Mouse (Mus musculus): ENCODE results near the gene A3galt2. TPM values are rescaled to one million over a fixed set of nuclear protein-coding genes. Genes with fewer than 3 reads are reported as not detected.

Gene A3galt2
- polyA plus RNA-seq, 1 experiment from 2014 or later = 0.38 TPM

DNA sequence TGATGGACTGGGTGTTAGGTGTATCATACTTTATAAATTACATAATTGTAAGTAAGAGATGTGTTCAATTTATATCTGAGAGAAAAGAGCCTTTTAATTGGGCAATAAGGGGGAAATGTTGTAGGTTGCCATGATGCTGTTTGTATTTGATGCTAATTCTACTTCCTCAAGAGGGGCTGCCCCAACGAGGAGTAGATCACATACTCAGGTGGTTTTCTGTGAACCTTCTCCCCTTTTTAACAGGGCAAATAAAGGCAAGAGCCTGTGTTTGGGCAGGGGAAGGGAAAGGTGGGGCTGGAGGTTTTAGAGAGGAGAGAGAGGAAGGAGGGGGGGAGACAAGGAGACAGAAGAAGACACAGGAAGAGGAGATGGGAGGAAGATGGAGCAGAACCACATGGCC is 14.3 kb upstream of the A3galt2 start:
- no peak overlapping the region for H3K27ac ChIP-seq
- 69% methylated on average over 1 of the region's 1 CpGs for WGBS
- peaks cover 27% of the 10 kb centered on the region for H3K36me3 ChIP-seq
- peaks cover 42% of the 10 kb centered on the region for H3K4me1 ChIP-seq
- ATAC-seq (ENCODE audit: insufficient number of reproducible peaks, insufficient read depth, low FRiP score, low TSS enrichment, low read depth) = no peak
- no peaks in the 10 kb centered on the region for H3K27me3 ChIP-seq
- no peak overlapping the region for H3K9ac ChIP-seq
- no peak overlapping the region for H3K4me3 ChIP-seq
- H3K4me2 ChIP-seq = no peak overlapping the region
- H3K9me3 ChIP-seq = no peaks in the 10 kb centered on the region

DNA sequence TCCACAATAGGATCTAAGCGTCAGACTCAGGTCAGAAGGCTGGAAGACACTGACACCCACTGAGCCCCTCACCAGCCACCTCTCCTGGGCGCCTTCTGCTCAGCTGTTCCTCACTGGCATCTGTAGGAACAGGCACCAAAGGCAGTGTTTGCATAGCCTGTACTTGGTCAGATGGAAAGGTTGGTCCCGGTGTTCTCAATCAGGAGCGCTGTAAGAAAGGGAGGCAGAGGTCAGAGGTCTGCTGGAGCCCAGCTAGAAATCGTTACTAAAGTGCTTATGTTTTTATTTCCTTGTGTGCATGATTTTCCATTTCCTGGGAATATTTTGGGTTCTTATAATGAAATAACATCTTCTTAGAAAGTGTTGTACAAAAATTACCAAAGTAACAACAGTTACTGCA is 13.3 kb upstream of the A3galt2 start:
- no peak overlapping the region for H3K9ac ChIP-seq
- no peak overlapping the region for H3K4me3 ChIP-seq
- 40% methylated on average over 5 of the region's 5 CpGs for WGBS
- H3K27ac ChIP-seq = no peak overlapping the region
- H3K27me3 ChIP-seq = no peaks in the 10 kb centered on the region
- no peaks in the 10 kb centered on the region for H3K9me3 ChIP-seq
- peaks cover 32% of the 10 kb centered on the region for H3K4me1 ChIP-seq
- no peak overlapping the region for H3K4me2 ChIP-seq
- peaks cover 37% of the 10 kb centered on the region for H3K36me3 ChIP-seq
- no peak for ATAC-seq (ENCODE audit: insufficient number of reproducible peaks, insufficient read depth, low FRiP score, low TSS enrichment, low read depth)

DNA sequence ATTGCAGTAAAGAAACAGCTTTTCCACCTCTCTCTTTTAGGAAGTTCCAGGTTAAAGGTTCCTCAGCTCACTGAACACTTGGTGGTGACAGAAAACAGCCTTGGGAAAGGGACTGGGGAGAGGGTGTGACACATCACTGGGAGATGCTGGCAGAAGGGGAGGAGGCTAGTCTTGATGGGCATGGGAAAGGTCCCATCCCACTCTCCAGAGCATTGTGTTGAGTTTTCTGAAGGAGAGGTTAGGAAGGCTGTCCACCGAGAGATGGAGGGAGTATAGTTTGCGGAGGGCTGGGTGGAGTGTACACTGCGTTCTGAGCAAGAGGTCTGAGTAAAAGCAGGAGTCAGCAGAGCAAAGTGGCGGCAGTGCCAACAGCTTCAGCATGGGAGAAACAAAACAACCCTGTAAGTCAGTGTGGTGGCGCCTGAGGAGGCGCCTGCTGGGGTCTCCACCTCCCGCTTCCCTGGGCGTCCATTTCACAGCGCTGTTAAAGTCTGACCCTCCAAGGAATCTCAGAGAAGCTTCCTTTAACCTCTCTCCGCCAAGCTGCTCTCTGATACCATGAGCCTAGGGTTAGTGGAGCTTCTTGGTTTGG is 12.7 kb upstream of the A3galt2 start:
- Histone ChIP-seq H3K4me1 (peaks cover 26% of the 10 kb centered on the region), H3K9ac (peak overlapping the region; percentile 49; the same call in 1 of the 2 replicates), H3K4me3 (no peak overlapping the region), H3K27ac (peak overlapping the region; percentile 72), H3K9me3 (no peaks in the 10 kb centered on the region), H3K27me3 (no peaks in the 10 kb centered on the region), H3K4me2 (no peak overlapping the region), H3K36me3 (peaks cover 43% of the 10 kb centered on the region)
- ATAC-seq (ENCODE audit: insufficient number of reproducible peaks, insufficient read depth, low FRiP score, low TSS enrichment, low read depth) = no peak
- WGBS = 44% methylated on average over 10 of the region's 10 CpGs

DNA sequence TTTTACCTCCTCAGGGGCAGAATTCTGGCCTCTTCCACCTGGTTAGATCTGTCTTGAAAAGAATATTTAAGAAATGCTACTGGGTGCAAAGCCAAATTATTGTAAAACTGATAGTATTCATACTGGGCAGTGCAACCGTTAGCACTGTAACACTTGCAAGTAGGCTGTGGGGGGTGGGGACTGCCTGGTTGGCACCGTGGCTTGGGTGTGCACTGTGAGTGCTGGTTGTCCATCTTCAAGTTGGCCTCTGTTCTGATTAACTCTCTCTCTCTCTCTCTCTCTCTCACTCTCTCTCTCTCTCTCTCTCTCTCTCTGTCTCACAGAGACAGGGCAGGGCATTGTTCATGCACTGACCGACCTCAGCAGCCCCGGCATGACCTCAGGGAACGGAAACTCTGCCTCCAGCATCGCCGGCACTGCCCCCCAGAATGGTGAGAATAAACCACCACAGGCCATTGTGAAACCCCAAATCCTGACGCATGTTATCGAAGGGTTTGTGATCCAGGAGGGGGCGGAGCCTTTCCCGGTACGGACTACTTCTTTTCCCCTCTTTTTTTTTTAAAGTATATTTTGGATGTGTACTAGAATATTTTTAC is 12.0 kb upstream of the A3galt2 start:
- H3K4me1 ChIP-seq = peaks cover 23% of the 10 kb centered on the region
- H3K36me3 ChIP-seq = peaks cover 50% of the 10 kb centered on the region

DNA sequence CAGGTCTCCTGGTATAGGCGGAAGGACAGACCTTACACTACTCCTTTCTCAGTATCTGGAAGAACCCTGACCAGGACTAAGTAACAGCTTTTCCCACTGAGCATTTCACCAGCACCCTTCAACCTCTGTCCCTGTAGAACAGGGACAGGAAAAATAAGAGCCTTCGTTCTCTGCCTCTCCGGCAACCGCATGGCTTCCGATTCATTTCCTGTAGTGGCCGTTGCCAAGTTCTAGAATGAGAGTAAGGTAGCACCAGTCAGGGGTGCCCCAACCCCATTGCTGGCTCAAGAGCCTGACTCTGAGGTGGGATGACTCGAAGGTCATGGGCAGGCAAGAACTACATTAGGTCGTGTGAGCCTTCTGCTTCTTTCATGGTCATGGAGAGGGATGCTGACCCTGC is 10.0 kb upstream of the A3galt2 start:
- Histone ChIP-seq H3K27ac (no peak overlapping the region), H3K4me2 (no peak overlapping the region), H3K36me3 (peaks cover 69% of the 10 kb centered on the region), H3K4me1 (peaks cover 19% of the 10 kb centered on the region), H3K9ac (no peak overlapping the region), H3K4me3 (no peak overlapping the region), H3K9me3 (no peaks in the 10 kb centered on the region), H3K27me3 (no peaks in the 10 kb centered on the region)
- WGBS = 89% methylated on average over 8 of the region's 8 CpGs
- no peak for ATAC-seq (ENCODE audit: insufficient number of reproducible peaks, insufficient read depth, low FRiP score, low TSS enrichment, low read depth)

More for the DNA sequence above, 12.0 kb upstream of the A3galt2 start:
- Histone ChIP-seq H3K27ac (peak overlapping the region; percentile 72; the same call in 1 of the 2 replicates), H3K9me3 (no peaks in the 10 kb centered on the region), H3K9ac (no peak overlapping the region), H3K4me2 (no peak overlapping the region), H3K27me3 (no peaks in the 10 kb centered on the region), H3K4me3 (no peak overlapping the region)
- 51% methylated on average over 12 of the region's 12 CpGs for WGBS
- ATAC-seq (ENCODE audit: insufficient number of reproducible peaks, insufficient read depth, low FRiP score, low TSS enrichment, low read depth) = no peak

DNA sequence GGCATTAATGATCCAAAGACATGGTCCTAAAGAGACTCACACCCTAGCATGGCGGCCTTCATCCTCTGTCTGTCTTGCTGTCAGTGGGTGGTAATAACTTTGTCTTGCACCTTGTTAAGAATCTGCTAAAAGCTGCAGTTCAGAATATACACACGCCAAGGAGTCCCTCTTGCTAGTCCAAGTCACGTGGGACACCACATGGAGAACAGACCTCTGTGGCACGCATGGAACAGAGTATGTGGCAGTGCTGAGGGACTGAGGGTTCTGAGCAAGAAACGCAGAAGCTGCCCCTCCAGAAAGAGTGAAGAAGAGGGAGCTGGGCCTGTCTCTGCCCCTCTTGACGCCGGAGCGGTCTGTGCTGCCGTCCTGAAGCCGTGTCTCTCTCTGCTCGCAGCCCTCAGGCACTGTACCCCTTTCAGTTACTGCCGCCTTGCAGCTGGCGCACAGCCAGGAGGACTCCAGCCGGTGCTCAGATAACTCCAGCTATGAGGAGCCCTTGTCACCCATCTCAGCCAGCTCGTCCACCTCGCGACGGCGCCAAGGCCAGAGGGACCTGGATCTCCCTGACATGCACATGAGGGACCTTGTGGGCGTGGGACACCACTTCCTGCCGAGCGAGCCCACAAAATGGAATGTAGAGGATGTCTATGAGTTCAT is 7.4 kb upstream of the A3galt2 start:
- no peak for ATAC-seq (ENCODE audit: insufficient number of reproducible peaks, insufficient read depth, low FRiP score, low TSS enrichment, low read depth)
- no peak overlapping the region for H3K4me3 ChIP-seq
- WGBS = 75% methylated on average over 22 of the region's 22 CpGs
- no peaks in the 10 kb centered on the region for H3K9me3 ChIP-seq
- H3K36me3 ChIP-seq = peaks cover 92% of the 10 kb centered on the region
- H3K4me2 ChIP-seq = no peak overlapping the region
- H3K27ac ChIP-seq = peak overlapping the region; percentile 2; the same call in 1 of the 2 replicates
- H3K4me1 ChIP-seq = peaks cover 9% of the 10 kb centered on the region; the same call in 1 of the 2 replicates
- H3K27me3 ChIP-seq = no peaks in the 10 kb centered on the region
- no peak overlapping the region for H3K9ac ChIP-seq

DNA sequence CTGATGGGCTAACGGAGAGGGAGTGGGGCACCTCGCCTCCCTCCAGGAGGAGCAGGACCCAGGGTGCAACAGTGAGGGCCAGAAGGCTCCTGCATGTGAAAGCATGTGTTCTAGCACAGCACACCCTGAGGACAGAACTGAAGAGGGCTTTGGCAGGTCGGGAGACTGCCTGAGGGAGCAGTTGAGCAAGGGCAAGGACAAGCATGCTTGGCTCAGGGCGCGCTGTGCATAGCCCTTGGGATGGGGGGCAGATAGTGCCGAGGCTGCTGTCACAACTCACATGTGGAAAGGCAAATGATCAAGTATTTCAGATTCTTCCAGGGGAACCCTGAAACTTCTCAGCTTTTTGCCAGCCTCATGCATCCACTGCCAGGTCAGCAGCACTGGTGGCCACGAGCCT is 6.9 kb upstream of the A3galt2 start:
- no peaks in the 10 kb centered on the region for H3K27me3 ChIP-seq
- no peak overlapping the region for H3K4me2 ChIP-seq
- WGBS = 87% methylated on average over 7 of the region's 7 CpGs
- no peak overlapping the region for H3K4me3 ChIP-seq
- no peak for ATAC-seq (ENCODE audit: insufficient number of reproducible peaks, insufficient read depth, low FRiP score, low TSS enrichment, low read depth)
- no peaks in the 10 kb centered on the region for H3K9me3 ChIP-seq
- H3K36me3 ChIP-seq = peaks cover 98% of the 10 kb centered on the region
- H3K27ac ChIP-seq = no peak overlapping the region; the same call in 1 of the 2 replicates
- peaks cover 4% of the 10 kb centered on the region; the same call in 1 of the 2 replicates for H3K4me1 ChIP-seq
- H3K9ac ChIP-seq = no peak overlapping the region

DNA sequence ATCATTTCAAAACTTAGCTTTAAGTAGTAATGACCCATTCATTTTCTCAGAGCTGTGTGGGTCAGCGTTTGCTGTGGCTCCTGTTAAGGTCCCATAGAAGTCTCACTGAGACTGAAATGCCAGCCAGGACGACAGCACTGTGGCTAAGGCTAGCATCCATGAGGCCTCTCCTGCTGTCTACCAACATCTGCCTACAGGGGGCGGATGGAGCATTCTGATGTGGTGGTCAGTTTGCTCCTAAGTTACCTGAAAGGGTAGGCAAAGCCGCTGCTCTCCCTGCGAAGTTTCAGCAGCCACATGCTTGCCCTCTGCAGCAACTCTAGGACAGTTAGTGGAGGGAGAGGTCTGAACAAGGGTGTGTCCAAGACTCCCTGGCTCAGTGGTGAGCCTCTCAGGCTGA is 4.2 kb upstream of the A3galt2 start:
- H3K4me2 ChIP-seq = no peak overlapping the region
- no peak overlapping the region for H3K4me3 ChIP-seq
- H3K9me3 ChIP-seq = no peaks in the 10 kb centered on the region
- peaks cover 4% of the 10 kb centered on the region; the same call in 1 of the 2 replicates for H3K4me1 ChIP-seq
- H3K9ac ChIP-seq = no peak overlapping the region
- H3K27ac ChIP-seq = no peak overlapping the region
- no peaks in the 10 kb centered on the region for H3K27me3 ChIP-seq
- H3K36me3 ChIP-seq = peaks cover 82% of the 10 kb centered on the region
- ATAC-seq (ENCODE audit: insufficient number of reproducible peaks, insufficient read depth, low FRiP score, low TSS enrichment, low read depth) = no peak
- WGBS = 66% methylated on average over 5 of the region's 5 CpGs

DNA sequence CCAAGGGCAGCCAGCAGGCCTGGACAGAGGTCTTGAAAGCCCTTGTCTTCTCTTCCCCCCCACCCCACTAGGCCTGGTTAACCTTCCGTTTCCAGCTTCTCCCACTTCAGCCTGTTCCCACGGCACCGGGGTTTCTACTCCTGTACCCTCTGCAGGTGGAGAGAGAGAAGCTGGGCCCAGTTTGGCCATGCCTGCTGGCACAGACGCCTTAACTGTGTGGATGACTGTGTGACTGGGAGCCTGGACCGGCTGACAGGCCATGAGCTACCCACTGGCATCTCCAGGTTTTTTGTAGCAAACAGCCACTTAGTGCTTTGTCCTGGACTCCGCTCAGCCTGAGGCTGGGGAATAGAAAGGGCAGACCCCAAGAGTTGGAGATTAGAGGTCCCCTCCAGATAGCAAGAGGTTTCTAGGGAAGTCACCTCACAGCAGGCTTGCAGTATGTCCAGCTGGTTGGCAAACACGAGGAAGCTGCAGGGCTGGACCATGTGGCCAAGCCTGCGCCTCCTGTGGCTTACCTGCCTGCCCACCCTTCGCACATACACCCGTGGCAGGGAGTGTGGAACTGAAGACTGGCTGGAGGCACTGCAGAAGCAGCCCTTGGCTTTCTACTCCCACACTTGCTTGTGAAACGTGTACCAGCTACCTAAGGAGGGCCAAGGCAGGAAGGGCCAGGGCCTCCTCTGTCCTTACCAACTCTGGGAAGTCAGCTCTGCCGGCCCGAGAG is 3.0 kb upstream of the A3galt2 start:
- Histone ChIP-seq H3K27ac (no peak overlapping the region), H3K4me1 (peaks cover 7% of the 10 kb centered on the region; the same call in 1 of the 2 replicates), H3K36me3 (peaks cover 70% of the 10 kb centered on the region), H3K4me3 (no peak overlapping the region), H3K9me3 (no peaks in the 10 kb centered on the region), H3K4me2 (no peak overlapping the region), H3K27me3 (no peaks in the 10 kb centered on the region), H3K9ac (no peak overlapping the region)
- ATAC-seq (ENCODE audit: insufficient number of reproducible peaks, insufficient read depth, low FRiP score, low TSS enrichment, low read depth) = no peak
- 89% methylated on average over 13 of the region's 13 CpGs for WGBS

DNA sequence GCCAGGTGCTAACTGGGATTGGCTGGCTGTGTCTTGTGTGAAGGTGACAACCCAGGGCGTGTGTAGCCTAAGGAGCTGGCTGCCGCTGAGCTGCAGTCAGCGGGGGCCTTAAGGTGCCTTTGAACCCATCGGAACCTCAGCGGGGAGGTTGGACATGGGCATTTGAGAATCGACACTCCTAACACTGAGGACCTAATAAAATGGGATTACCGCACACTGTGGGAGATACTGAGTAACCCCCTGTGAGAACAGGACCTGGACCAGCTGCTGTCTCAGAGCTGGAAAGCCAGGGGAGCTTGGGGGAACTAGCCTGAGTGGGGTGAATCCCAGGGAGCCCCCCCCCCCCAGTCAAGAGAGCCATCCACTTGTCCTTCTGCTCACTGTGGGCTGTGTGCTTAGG is 1.6 kb upstream of the A3galt2 start:
- Histone ChIP-seq H3K36me3 (peaks cover 56% of the 10 kb centered on the region), H3K4me3 (no peak overlapping the region), H3K4me1 (0 out of 2 replicates have a peak, but pooled peaks cover 3% of the 10 kb centered on the region), H3K27me3 (no peaks in the 10 kb centered on the region), H3K9ac (no peak overlapping the region), H3K4me2 (no peak overlapping the region), H3K9me3 (no peaks in the 10 kb centered on the region), H3K27ac (no peak overlapping the region)
- WGBS = 89% methylated on average over 7 of the region's 7 CpGs
- ATAC-seq (ENCODE audit: insufficient number of reproducible peaks, insufficient read depth, low FRiP score, low TSS enrichment, low read depth) = no peak

DNA sequence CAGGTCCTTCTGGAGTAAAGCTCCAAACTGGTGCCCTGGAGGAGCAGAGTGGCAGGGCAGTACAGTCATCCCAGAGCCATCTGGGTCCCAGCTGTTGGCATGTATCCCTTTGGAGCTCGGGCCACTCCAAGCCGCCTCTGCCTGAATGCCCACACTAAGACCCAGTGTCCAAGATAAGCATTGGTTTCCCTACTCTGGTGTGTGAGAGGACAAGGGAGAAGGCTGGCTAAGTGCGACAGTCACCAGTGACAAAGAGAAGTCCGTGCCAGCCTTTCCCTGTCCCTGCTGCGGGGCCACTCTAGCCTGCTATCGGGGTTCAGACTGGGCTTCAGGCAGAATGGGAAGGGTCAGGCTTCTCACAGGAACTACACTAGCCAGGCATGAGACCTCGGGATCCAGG is 736 bp downstream of the A3galt2 start:
- no peak overlapping the region for H3K9ac ChIP-seq
- 81% methylated on average over 7 of the region's 7 CpGs for WGBS

More for the DNA sequence above, 736 bp downstream of the A3galt2 start:
- H3K9me3 ChIP-seq = no peaks in the 10 kb centered on the region
- no peak overlapping the region for H3K4me3 ChIP-seq
- no peaks in the 10 kb centered on the region for H3K27me3 ChIP-seq
- H3K36me3 ChIP-seq = peaks cover 33% of the 10 kb centered on the region
- 0 out of 2 replicates have a peak, but pooled peaks cover 3% of the 10 kb centered on the region for H3K4me1 ChIP-seq
- H3K27ac ChIP-seq = no peak overlapping the region; the same call in 1 of the 2 replicates
- no peak overlapping the region for H3K4me2 ChIP-seq
- no peak for ATAC-seq (ENCODE audit: insufficient number of reproducible peaks, insufficient read depth, low FRiP score, low TSS enrichment, low read depth)

All from embryonic facial prominence, embryonic 13.5 days (tissue).